Mouse (Mus musculus) inflammation-experienced regulatory T-cells, adult 16 weeks (primary cell): Measurements from ENCODE around the gene Nup205. TPM values are rescaled to one million over a fixed set of nuclear protein-coding genes. Genes with fewer than 3 reads are reported as not detected.

Experiments used
- polyA plus RNA-seq: library from polyadenylated mRNA; unstranded; fragments of 100-300 nt; shearing (Covaris generic); gene quantifications from one replicate; pipeline ENCODE4 v1.2.1, GENCODE M21; 2017

Nup205 gene
- polyA plus RNA-seq: 46.6 TPM

GRCm38 (mm10) chr6:35176979-35177649, at the start of gene Nup205:
Gene Nup205, plus strand, starts transcription at chr6:35177421.

GRCm38 (mm10) chr6:35133579-35134488, 43.4 kb upstream of the Nup205 start, which contains the start of gene Cnot4:
Gene Cnot4, minus strand, starts transcription at chr6:35133724.

Other genes starting within 250 kb of the Nup205 start
- 0.94 TPM for gene Slc23a4, start 189.0 kb upstream of the Nup205 start, polyA plus RNA-seq
- gene Cnot4, start 43.7 kb upstream of the Nup205 start, polyA plus RNA-seq: 74.4 TPM
- not detected for gene Slc13a4, start 130.7 kb downstream of the Nup205 start, polyA plus RNA-seq
- not detected for gene Fam180a, start 148.7 kb downstream of the Nup205 start, polyA plus RNA-seq